Comparison of ENCODE assay signal across 15 mouse cellular contexts in the genomic region with DNA sequence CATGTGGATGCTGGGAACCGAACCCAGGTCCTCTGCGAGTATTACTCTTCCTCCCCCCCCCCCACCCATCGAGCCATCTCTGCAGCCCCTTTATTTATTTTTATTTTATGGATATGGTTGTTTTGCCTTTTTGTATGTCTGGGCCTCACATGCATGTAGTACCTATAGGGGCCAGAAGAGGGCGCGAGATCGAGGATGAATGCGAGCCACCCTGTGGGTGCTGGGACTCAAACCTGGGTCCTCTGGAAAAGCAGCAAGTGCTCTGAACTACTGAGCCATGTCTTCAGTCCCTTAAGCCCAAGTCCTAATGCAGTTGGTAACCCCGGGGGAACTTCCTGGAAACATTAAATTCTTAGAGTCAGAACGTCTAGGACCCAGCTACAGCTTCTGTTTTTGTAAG. TPM values are rescaled to one million over a fixed set of nuclear protein-coding genes. Genes with fewer than 3 reads are reported as not detected.
DNase-seq lines count a peak whose midpoint lies in the region; ATAC-seq lines count a peak whose summit lies in the region.
"Had no signal": no experiment of that assay in that cellular context is flagged by ENCODE, and none has a peak within 500 bp of the region (broad histone marks: within the 10 kb centered on the region; RNA-seq: fewer than 3 reads in every experiment).

No protein-coding gene starts in this region.

- no peaks in the 10 kb centered on the region for H3K27me3 ChIP-seq in kidney, embryonic 15.5 days
- H3K27me3 ChIP-seq: hindbrain, embryonic 15.5 days had no signal

- H3K4me2 ChIP-seq in kidney, embryonic 15.5 days, result no peak overlapping the region
- H3K4me2 ChIP-seq: hindbrain, embryonic 15.5 days; neural tube, embryonic 13.5 days had no signal

- no peak overlapping the region for H3K4me3 ChIP-seq in kidney, embryonic 15.5 days (replicated peaks)
- H3K4me3 ChIP-seq: hindbrain, embryonic 15.5 days; megakaryocyte, embryonic 14.5 days; neural tube, embryonic 13.5 days had no signal

- DNase-seq in kidney, postnatal 10 days, result peak; percentile 41
- peak; percentile 67 for DNase-seq in thymus, postnatal 4 days
- DNase-seq in thymus, postnatal 25 days, result no peak
- peak; percentile 82 for DNase-seq in ZHBTc4 (ENCODE audit: low read depth, low spot score)
- no peak for DNase-seq in adrenal gland, postnatal 10 days
- DNase-seq: adrenal gland, postnatal 14 days; right cerebral cortex, postnatal 25 days had no signal

- ATAC-seq in kidney, embryonic 15.5 days (replicated peaks; ENCODE audit: low FRiP score), result no peak
- ATAC-seq in megakaryocyte, adult 5-6 weeks (ENCODE audit: poor library complexity, severe bottlenecking), result no peak

- H3K9me3 ChIP-seq in kidney, embryonic 15.5 days (replicated peaks), result no peaks in the 10 kb centered on the region
- H3K9me3 ChIP-seq: hindbrain, embryonic 15.5 days; megakaryocyte, embryonic 14.5 days; neural tube, embryonic 13.5 days had no signal

- no peak overlapping the region for H3K9ac ChIP-seq in kidney, embryonic 15.5 days
- H3K9ac ChIP-seq: hindbrain, embryonic 15.5 days; neural tube, embryonic 13.5 days had no signal

- WGBS in kidney, embryonic 15.5 days, result 65% methylated on average over 9 of the region's 9 CpGs

- no peaks in the 10 kb centered on the region for H3K36me3 ChIP-seq in kidney, embryonic 15.5 days
- H3K36me3 ChIP-seq: hindbrain, embryonic 15.5 days; neural tube, embryonic 13.5 days had no signal

- H3K27ac ChIP-seq in kidney, embryonic 15.5 days, result no peak overlapping the region
- H3K27ac ChIP-seq: hindbrain, embryonic 15.5 days; neural tube, embryonic 13.5 days had no signal

- H3K4me1 ChIP-seq in kidney, embryonic 15.5 days, result peaks cover 18% of the 10 kb centered on the region

RNA-seq across cellular contexts. Expression of gene Ssc4d, which starts 7.5 kb away (rescaled TPM):
- polyA plus RNA-seq in kidney, embryonic 15.5 days (2015; fragmentation: Nextera tagmentation; extraction: Ambion mirVana), result 9.6 and 10.1 TPM in 2 replicates
- 1 to 10 TPM; 1.9 to 2.3 TPM for total RNA-seq in adrenal gland, postnatal 10 days (2021)
- 17.1 and 19.9 TPM in 2 replicates for total RNA-seq in megakaryocyte, adult 5-6 weeks (2015)
- total RNA-seq in megakaryocyte, adult 5-6 weeks (2017), result 6.0 and 7.4 TPM in 2 replicates

RNA-seq across cellular contexts. Expression of gene Zp3, which starts 13.0 kb away (rescaled TPM):
- 0.30 TPM in 1 of 2 replicates, not detected in the other for polyA plus RNA-seq in kidney, embryonic 15.5 days (2015; fragmentation: Nextera tagmentation; extraction: Ambion mirVana)
- total RNA-seq in adrenal gland, postnatal 10 days (2021), result under 1 TPM in 1 of 2 experiments, not detected in 1; 0.30 TPM
- 0.20 TPM in 1 of 2 replicates, not detected in the other for total RNA-seq in megakaryocyte, adult 5-6 weeks (2015)
- total RNA-seq in megakaryocyte, adult 5-6 weeks (2017), result not detected in 2 replicates
- total RNA-seq: adrenal gland, postnatal 14 days; heart, adult 18-20 months; left cerebral cortex, adult 8-10 months had no signal
- polyA plus RNA-seq: urinary bladder, adult 2 months had no signal

RNA-seq across cellular contexts. Expression of gene Dtx2, which starts 27.7 kb away (rescaled TPM):
- 29.4 and 29.9 TPM in 2 replicates for polyA plus RNA-seq in kidney, embryonic 15.5 days (2015; fragmentation: Nextera tagmentation; extraction: Ambion mirVana)
- 10 to 100 TPM; 16.6 to 19.2 TPM for total RNA-seq in adrenal gland, postnatal 10 days (2021)
- total RNA-seq in megakaryocyte, adult 5-6 weeks (2015), result 26.3 and 30.3 TPM in 2 replicates
- 10.9 and 12.4 TPM in 2 replicates for total RNA-seq in megakaryocyte, adult 5-6 weeks (2017)

RNA-seq across cellular contexts. Expression of gene Ywhag, which starts 32.5 kb away (rescaled TPM):
- polyA plus RNA-seq in kidney, embryonic 15.5 days (2015; fragmentation: Nextera tagmentation; extraction: Ambion mirVana), result 179 and 189 TPM in 2 replicates
- 100 to 1,000 TPM; 413 to 414 TPM for total RNA-seq in adrenal gland, postnatal 10 days (2021)
- 124 and 141 TPM in 2 replicates for total RNA-seq in megakaryocyte, adult 5-6 weeks (2015)
- 72.4 and 88.1 TPM in 2 replicates for total RNA-seq in megakaryocyte, adult 5-6 weeks (2017)

Comparison
In these comparisons a context has a peak if more than half of its experiments do, and no peak if none do; other contexts are left out.
1. DNase-seq: peak in kidney, postnatal 10 days (single experiment), thymus, postnatal 4 days (single experiment) and ZHBTc4 (single experiment); none in thymus, postnatal 25 days (single experiment) and adrenal gland, postnatal 10 days (single experiment).